Mouse (Mus musculus) frontal cortex, postnatal 10 days (tissue): Measurements from ENCODE around the gene Phldb2.

Experiments
- DNase-seq, 2 experiments: peaks; one replicate each; pipeline ENCODE4 v3.0.0; 2022; ENCODE audit warnings: low spot score in 2 of 2, mixed read lengths in 1 of 2

Gene Phldb2

GRCm38 (mm10) chr16:45893796-45894195, 59.6 kb downstream of the Phldb2 start:
- DNase-seq, result no peak

GRCm38 (mm10) chr16:45892928-45893327, 60.5 kb downstream of the Phldb2 start:
- no peak for DNase-seq

- DNase-seq, result no peak
Observed at GRCm38 (mm10) chr16:45890471-45891200, 62.8 kb downstream of the Phldb2 start.

DNA sequence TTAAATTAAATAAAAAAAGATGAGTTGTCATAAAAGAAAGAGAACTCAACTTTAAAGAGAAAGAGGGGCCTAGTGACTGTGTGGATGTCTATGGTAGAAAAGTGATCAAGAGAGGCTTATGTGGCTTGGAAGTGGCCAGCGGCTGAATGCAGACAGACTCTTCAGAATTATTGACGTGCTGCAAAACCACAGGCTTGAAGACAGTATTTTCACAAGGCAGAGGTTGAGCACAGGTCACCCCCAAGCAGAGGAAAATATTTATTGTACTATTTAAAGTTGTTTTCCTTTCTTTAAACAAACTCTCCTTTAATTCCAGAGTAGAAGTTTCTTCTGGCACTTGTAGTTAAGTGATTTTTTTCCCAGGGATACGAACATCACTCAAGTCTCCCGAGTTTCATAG, 63.8 kb downstream of the Phldb2 start:
- DNase-seq, result no peak

DNA sequence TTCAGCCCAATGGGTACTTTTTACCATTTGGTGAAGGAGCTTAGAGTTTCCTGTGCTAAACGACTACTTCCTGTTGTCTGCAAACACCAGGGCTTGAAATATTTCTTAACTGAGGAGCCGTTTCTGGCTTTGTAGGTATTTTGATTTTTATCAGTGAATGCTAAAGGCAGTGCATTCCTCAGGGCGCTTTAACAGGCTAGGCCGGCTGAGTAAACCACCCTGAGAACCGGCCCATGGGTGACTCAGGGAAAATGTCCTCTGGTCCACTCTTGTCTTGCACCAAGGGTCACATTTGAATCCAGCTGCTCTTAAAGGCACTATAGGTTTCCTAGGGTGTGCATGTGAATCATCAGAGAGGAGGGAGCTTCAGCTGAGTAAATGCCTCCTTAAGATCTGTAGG, 66.8 kb downstream of the Phldb2 start:
- DNase-seq, result no peak

- DNase-seq, result no peak
Observed at GRCm38 (mm10) chr16:45884194-45884593, 69.2 kb downstream of the Phldb2 start.

- DNase-seq, result no peak
Observed at GRCm38 (mm10) chr16:45881177-45881832, 72.1 kb downstream of the Phldb2 start.

DNA sequence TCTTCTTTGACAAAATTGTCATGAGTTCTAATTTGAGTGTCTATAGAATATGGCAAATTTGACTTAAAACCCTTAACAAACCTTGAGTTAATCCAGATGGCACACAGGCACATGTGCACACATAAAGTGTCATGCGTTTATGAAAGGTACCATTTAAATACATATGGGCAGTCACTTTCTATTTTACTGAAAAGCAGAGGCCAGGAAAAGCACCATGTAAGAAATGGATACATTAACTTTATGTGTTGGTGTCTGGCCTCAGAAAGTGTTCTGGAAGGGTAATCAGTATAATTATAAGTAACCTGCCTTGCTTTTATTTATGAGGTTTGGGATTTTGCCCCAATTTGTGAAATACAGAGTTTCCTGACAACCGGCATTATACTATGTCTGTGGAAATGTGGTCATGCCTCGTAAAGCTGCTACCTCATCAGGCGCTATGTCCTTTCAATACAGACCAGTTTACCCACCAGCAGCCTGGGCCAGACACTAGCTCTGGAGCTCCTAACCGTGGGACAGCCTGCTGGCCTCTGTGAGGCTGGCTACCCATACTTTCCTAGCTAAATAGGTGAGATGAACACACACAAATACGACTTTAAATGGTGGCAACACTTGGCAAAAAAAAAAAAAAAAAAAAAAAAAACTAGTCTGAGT, 73.2 kb downstream of the Phldb2 start:
- DNase-seq, result no peak

DNA sequence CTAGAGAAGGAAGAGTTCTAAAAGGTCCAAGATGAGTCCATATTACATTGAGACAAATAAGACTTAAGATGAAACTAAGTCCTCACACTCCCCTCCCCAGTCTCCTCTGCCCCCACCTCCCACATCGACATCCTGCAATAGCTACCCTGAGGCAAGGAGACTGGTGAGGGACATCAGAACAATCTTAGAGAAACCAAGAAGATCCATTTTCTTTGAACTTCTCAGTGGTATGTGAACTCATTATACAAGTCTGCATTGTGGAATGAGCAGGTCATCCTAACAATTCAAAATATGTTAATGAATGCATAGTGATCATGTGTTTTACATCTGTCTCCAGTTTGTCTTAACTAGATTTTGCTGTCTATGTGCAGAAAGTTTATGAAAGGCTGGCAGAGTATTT, 75.7 kb downstream of the Phldb2 start:
- no peak for DNase-seq

DNA sequence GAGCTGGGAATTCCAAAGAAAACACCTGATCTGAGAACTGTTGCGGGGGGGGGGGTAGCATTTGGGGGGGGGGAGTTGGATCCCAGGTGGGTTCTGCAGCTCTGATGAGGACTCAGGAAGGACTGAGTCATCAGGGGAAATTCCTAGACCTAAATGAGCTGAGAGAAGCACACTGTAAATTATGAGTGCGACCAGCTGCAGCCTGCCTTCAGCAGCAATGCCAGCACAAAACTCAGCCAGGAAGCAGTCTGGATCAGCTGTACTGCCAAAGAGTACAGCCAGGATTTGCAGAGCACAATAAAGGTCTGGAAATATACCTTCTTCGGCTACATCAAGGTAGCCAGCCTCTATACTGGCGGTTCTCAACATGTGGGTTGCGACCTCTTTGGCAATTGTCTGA, 76.2 kb downstream of the Phldb2 start:
- no peak for DNase-seq

- DNase-seq, result no peak
Observed at GRCm38 (mm10) chr16:45873397-45873796, 80.0 kb downstream of the Phldb2 start.

DNA sequence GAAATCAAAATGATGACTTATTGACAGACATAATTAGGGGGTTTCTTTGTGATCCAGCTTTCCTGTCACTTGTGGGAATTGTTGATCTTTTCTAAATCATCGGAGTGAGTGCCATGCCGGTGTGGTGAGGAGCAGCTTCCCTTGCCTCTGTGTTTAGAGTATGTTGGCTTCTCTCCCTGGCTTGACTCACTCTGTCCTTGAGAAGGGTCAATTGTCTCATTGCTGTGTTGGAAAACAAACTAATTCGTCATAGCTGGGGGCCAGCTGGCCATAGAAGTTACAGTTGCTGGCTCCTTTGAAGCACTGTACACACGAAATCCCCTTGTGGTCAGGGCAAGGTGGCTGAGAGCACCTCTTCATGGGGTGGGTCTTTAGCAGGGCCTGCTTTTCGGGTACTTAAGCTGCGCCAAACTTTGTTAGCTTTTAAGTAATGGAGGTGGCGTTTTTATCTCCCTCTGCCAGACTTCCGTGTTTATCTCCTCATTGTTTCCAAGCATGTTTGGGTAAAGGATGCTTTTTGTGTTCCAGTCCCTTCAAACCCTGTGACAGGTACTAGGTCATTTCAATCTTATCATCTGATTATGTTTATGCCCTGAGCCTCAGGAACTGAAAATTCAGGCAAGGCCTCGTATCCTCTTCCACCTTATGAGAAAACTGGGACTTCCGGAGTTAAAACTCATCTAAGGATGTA, 82.0 kb downstream of the Phldb2 start:
- DNase-seq, result no peak

GRCm38 (mm10) chr16:45870651-45871050, 82.7 kb downstream of the Phldb2 start:
- DNase-seq, result no peak

GRCm38 (mm10) chr16:45869044-45869443, 84.4 kb downstream of the Phldb2 start:
- DNase-seq, result no peak

DNA sequence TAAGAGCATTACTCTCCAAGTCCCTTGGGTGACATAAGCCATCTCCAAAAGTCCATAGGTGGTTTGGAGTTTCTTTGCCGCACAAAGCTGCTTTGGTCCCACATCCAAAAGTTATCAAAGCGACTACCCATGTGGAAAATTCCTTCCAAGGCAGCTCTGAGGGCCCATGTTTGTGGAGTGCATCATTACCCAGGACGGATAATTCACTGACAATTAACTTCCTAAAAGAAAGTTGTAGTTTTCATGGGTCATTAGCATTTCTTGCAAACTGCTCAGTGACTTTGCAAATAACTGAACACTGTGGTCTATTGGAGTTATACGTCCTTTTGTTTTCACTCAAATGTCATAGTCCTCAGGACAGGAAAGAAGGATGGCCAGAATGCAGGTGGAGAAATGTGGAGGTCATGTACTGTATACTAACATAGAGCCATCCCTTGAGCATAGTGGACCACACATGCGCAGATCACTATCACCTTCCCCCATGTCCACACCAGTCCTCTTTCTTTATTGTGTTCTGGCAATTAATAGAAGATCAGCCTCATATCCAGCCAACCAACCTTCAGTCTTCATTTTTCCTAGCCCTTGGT, 96.0 kb downstream of the Phldb2 start:
- DNase-seq, result no peak

DNA sequence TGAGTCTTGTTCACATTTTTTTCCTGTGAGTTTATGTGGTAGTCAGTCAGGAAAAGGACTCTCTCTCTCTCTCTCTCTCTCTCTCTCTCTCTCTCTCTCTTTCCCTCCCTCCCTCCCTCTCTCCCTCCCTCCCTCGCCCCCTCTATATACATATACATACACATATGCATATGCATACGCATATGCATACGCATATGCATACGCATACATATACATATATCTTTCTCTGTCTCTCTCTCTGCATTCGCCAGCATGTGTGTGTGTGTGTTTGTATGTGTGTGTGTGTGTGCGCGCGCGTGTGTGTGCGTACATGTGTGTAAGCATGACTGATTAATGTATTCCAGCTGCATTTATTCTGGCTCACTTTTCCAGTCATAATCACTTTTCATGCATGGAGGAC, 98.9 kb downstream of the Phldb2 start:
- no peak for DNase-seq

DNA sequence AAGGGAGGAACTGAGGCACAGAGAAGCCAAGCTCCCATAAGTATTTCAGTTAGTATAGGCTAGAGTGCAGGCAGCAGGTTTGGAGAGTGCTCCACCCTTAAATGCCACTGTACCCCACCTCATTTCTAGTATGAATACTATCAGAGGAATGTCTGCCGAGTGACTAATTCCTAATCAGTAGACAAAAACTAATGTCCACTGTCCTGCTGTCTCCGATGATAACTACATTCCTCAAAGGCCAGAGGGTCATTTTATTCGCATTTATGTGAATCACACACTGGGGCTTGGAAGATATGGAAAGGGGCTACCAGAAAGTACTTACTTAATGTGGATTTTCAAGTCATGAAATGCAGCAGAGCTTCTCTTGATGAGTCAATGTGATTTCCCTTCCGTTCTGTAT, 104.4 kb downstream of the Phldb2 start:
- no peak for DNase-seq

DNA sequence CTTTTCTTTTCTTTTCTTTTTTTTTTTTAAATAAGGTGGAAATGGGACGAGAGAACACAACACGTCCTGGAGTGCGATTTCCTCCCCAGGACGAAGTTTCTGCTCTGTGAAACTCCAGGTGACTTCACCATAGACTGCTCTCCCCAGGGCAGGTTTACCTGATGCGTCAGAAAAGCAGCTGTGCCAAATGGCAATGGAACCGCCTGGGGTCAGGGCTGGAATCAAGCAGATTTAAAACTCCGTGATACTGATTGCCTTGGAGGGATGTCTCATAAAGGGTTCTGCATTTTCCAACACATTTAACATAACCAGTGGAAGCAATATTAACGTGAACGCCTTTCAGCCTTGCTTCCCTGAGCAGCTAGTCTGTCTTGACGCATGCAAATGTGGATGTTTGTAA, 108.5 kb downstream of the Phldb2 start:
- no peak for DNase-seq

DNA sequence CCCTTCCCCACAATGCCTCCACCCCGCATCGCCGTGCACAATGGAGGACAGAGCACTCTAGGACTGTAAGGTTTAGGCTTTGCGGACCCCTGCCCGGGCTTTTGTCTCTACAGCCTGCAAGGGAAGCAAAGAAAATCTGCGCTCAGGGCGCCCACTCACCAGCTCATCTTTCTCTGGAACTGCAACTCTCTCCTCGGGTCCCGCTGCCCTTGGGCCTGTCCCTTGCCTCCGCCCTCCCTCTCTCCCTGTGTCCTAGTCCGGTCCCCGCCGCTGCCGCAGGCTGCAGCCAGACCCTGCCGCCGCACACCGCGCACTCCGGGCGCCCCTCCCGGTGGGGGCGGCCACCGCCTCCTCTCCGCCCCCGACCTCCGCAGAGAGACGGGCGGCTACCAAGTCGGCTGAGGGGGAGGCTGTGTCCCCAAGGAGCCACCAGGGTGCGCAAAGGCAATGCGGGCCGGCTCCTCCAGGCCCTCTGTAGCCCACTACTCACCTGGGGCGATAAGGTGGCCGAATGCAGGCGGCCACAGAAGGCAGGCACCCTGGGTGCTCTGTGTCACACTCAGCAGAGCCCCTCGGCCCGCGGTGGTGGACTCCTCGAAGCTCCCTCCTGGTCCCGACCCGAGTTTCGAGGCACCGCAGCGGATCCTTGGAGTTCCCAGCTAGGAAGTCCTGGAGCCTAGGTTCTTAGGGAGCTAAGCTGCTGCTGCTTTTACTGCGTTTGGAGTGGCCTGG, 109.2 kb downstream of the Phldb2 start:
- DNase-seq, result peak; percentile 30 to 72

GRCm38 (mm10) chr16:45843351-45843891, 110.0 kb downstream of the Phldb2 start:
- DNase-seq, result no peak

DNA sequence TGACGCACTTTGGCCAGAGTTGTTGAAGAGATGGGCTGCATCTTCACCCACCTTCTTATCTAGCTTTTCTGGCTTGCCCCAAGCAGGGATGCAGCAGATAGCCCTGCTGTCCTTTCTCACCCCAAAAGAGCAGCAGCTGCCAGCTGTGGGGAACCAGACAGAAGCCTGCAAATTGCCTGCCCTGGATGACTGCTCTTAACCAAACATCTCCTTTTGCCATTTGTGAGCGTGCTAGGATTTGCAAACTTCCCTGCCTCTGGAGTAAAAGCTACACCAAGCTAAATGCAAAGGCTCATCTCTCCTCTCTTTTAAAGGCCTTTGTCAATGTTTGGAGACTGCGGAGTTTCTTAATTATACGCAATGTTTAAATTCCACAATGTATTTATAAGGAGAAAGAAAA, 111.0 kb downstream of the Phldb2 start:
- DNase-seq, result no peak
